Mouse (Mus musculus) cortical plate, adult 2 months (tissue): ENCODE measurements around the gene Smndc1.

ENCODE experiments used
- CTCF ChIP-seq: fragments of 200-500 bp; IDR thresholded peaks from 2 replicates; pipeline ENCODE4 v1.5.1; 2011; ENCODE audit warnings: mild to moderate bottlenecking, control low read depth, low read length; ENCODE audit not compliant: insufficient read depth; ENCODE audit errors: extremely low read depth
- POLR2A ChIP-seq: fragments of 200-500 bp; IDR thresholded peaks from 2 replicates; pipeline ENCODE4 v1.6.1; 2011; ENCODE audit warnings: mild to moderate bottlenecking, low read length, control low read depth; ENCODE audit not compliant: insufficient read depth; ENCODE audit errors: extremely low read depth

- TF ChIP-seq POLR2A, result no peak
- TF ChIP-seq CTCF, result no peak
Observed at GRCm38 (mm10) chr19:53392781-53393343, 2.5 kb upstream of the Smndc1 start.
